Mouse (Mus musculus) heart, embryonic 13.5 days (tissue): ENCODE measurements around the gene Fyco1. TPM values are rescaled to one million over a fixed set of nuclear protein-coding genes. Genes with fewer than 3 reads are reported as not detected.
"Not testable (repeated sequence)": the region's sequence is repeated elsewhere in the genome, so short reads cannot be mapped to it uniquely, and the experiment has no call there.

Source experiments
- ATAC-seq: fragments of 200-750 bp; cut with Nextera tagmentation; 2 replicates; pipeline ENCODE4 v1.8.0; 2017; ENCODE audit warnings: moderate TSS enrichment; ENCODE audit not compliant: insufficient number of reproducible peaks, low FRiP score, low TSS enrichment; ENCODE audit errors: extremely low read depth
- H3K27ac ChIP-seq: fragments of 300-500 bp; sonication (generic); replicated peaks from 2 replicates; pipeline ENCODE4 v1.5.1; 2015; ENCODE audit warnings: moderate library complexity, mild to moderate bottlenecking, inconsistent platforms
- H3K27me3 ChIP-seq: fragments of 300-500 bp; sonication (generic); replicated peaks from 2 replicates; pipeline ENCODE4 v1.6.1; 2015; ENCODE audit warnings: mild to moderate bottlenecking, inconsistent platforms
- H3K36me3 ChIP-seq: fragments of 300-500 bp; sonication (generic); 2 replicates; pipeline ENCODE4 v1.6.1; 2015; ENCODE audit warnings: mild to moderate bottlenecking, inconsistent platforms
- H3K4me1 ChIP-seq: fragments of 300-500 bp; sonication (generic); 2 replicates; pipeline ENCODE4 v1.6.1; 2015; ENCODE audit warnings: inconsistent platforms
- H3K4me2 ChIP-seq: fragments of 300-500 bp; sonication (generic); 2 replicates; pipeline ENCODE4 v1.6.1; 2015; ENCODE audit warnings: inconsistent platforms, mild to moderate bottlenecking, moderate library complexity
- H3K4me3 ChIP-seq: fragments of 300-500 bp; sonication (generic); 2 replicates; pipeline ENCODE4 v1.5.1; 2015; ENCODE audit warnings: moderate library complexity, mild to moderate bottlenecking, inconsistent platforms
- H3K9ac ChIP-seq: fragments of 300-500 bp; sonication (generic); 2 replicates; pipeline ENCODE4 v1.6.1; 2015; ENCODE audit warnings: inconsistent platforms, mild to moderate bottlenecking, moderate library complexity
- H3K9me3 ChIP-seq: fragments of 300-500 bp; sonication (generic); 2 replicates; pipeline ENCODE4 v1.6.1; 2016; ENCODE audit warnings: inconsistent platforms
- WGBS: fragments of 180-500 bp; shearing (Covaris S2); methylation state at CpG from one replicate; pipeline ENCODE4 v1.1.7; 2015; ENCODE audit warnings: mixed read lengths; 5-methylcytosine and 5-hydroxymethylcytosine counted together
- polyA plus RNA-seq: library from polyadenylated mRNA; unstranded; fragments of >200 nt; fragmentation: Nextera tagmentation; extraction: Ambion mirVana; gene quantifications from 2 replicates; pipeline ENCODE4 v1.2.1, GENCODE M21; 2015

Gene Fyco1
- polyA plus RNA-seq, 1 experiment from 2014 or later = 23.9 TPM

GRCm38 (mm10) chr9:123814326-123814725, 37.4 kb downstream of the Fyco1 start:
- Histone ChIP-seq H3K9ac (no peak overlapping the region), H3K4me3 (no peak overlapping the region), H3K4me1 (peaks cover 9% of the 10 kb centered on the region), H3K4me2 (no peak overlapping the region), H3K36me3 (peaks cover 96% of the 10 kb centered on the region), H3K27me3 (no peaks in the 10 kb centered on the region), H3K9me3 (no peaks in the 10 kb centered on the region), H3K27ac (no peak overlapping the region)
- ATAC-seq = no peak
- WGBS = 41% methylated on average over 2 of the region's 2 CpGs

DNA sequence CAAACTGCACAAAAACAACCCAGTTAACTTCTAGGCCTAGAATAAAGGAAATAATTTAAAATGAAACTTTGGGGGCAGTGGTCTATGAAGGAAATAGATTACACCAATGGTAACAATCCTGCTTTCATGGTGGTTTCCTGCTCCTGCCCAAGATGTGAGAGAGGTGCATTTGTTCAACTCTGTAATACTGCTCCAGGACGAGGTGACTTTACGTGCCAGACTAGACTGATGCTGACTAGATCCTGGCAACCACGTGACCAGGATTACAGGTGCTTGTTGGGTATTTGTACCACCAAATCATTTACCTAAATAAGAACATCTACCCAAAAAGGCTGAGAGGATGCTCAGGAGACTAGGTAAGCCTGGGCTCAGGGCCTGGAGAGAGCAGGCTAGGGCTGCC, 39.9 kb downstream of the Fyco1 start:
- Histone ChIP-seq H3K4me2 (no peak overlapping the region), H3K9ac (no peak overlapping the region), H3K36me3 (peaks cover 71% of the 10 kb centered on the region), H3K27ac (no peak overlapping the region), H3K9me3 (no peaks in the 10 kb centered on the region), H3K4me3 (no peak overlapping the region), H3K27me3 (no peaks in the 10 kb centered on the region), H3K4me1 (peaks cover 16% of the 10 kb centered on the region)
- no peak for ATAC-seq
- 88% methylated on average over 3 of the region's 3 CpGs for WGBS

GRCm38 (mm10) chr9:123808583-123808982, 43.1 kb downstream of the Fyco1 start:
- Histone ChIP-seq H3K9me3 (no peaks in the 10 kb centered on the region), H3K9ac (no peak overlapping the region), H3K27me3 (no peaks in the 10 kb centered on the region), H3K4me3 (no peak overlapping the region), H3K4me2 (no peak overlapping the region), H3K4me1 (peaks cover 7% of the 10 kb centered on the region), H3K27ac (no peak overlapping the region), H3K36me3 (peaks cover 60% of the 10 kb centered on the region)
- ATAC-seq = no peak
- 40% methylated on average over 7 of the region's 7 CpGs for WGBS

GRCm38 (mm10) chr9:123806267-123806666, 45.4 kb downstream of the Fyco1 start, which contains the start of gene Cxcr6:
Cxcr6 (plus strand) TSS chr9:123806475.
- Histone ChIP-seq H3K4me3 (no peak within 1 kb of the TSS), H3K4me2 (no peak within 1 kb of the TSS), H3K4me1 (peaks cover 7% of the 10 kb centered on the region), H3K27me3 (no peaks in the 10 kb centered on the region), H3K9ac (no peak within 1 kb of the TSS), H3K9me3 (no peaks in the 10 kb centered on the region), H3K36me3 (peaks cover 56% of the 10 kb centered on the region), H3K27ac (no peak within 1 kb of the TSS)
- ATAC-seq = no peak
- WGBS = 79% methylated on average over 5 of the region's 5 CpGs

DNA sequence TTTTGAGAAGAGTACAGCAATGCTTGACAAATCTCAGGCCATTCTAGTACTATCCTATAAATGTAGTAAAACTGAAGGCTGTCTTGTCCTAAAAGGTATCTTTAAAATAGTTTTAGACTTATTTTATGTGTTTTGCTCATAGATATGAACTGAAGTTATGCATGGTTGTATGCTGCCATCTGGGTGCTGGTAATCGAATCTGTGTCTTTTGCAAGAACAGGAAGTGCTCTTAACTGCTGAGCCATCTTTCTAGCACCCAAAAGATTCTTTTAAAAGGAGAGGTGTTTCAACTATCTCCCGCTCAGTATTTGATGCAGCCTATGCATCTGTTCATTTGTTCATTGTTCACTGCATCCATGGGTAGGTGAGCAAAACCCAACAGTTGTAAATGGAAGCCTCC, 46.5 kb downstream of the Fyco1 start:
- H3K9me3 ChIP-seq = no peaks in the 10 kb centered on the region
- no peak overlapping the region for H3K4me3 ChIP-seq
- no peak for ATAC-seq
- peaks cover 56% of the 10 kb centered on the region for H3K36me3 ChIP-seq
- H3K4me1 ChIP-seq = peaks cover 7% of the 10 kb centered on the region
- no peaks in the 10 kb centered on the region for H3K27me3 ChIP-seq
- WGBS = 80% methylated on average over 2 of the region's 2 CpGs
- H3K9ac ChIP-seq = no peak overlapping the region
- no peak overlapping the region for H3K27ac ChIP-seq
- H3K4me2 ChIP-seq = no peak overlapping the region

DNA sequence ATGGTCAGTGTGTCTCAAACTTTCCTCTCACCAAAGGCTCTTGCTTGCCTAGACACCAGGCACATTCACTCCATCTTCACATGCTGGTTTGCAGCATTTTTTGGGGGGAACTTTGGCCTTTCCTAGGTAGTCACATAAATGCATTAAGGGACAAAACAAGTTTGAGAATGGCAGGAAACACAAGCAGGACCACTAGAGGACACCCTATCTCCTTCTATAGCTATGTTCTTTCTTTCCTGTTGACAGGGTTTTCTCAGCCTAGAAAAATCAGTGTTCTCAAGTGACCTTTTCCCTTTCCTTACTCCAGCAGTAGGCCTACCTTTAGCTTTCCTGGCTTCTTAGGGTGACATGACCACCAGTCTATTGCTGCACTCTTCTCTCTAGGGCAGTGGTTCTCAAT, 48.8 kb downstream of the Fyco1 start:
- no peak overlapping the region for H3K27ac ChIP-seq
- no peak overlapping the region for H3K9ac ChIP-seq
- H3K4me1 ChIP-seq = no peaks in the 10 kb centered on the region
- no peak overlapping the region for H3K4me3 ChIP-seq
- no peaks in the 10 kb centered on the region for H3K9me3 ChIP-seq
- ATAC-seq = no peak
- no peak overlapping the region for H3K4me2 ChIP-seq
- H3K27me3 ChIP-seq = no peaks in the 10 kb centered on the region
- H3K36me3 ChIP-seq = peaks cover 68% of the 10 kb centered on the region

DNA sequence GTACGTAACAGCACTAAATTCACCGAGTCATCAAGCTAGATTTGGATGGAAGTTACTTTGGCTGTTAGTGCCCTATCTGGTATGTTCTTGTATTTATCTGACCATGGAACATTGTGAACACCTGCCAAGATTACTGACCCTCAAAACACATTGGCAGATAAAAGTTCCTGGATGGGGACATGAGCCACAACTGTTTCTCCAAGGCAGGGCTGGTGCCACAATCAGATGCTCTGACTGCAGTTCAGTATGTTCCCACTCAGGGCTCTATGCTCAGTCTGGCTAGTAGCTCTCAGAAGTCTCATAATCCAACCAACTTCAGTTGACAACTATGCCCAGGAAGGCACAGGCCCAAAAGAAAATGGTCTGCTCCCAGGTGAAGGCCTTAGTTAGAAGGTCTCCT, 49.3 kb downstream of the Fyco1 start:
- Histone ChIP-seq H3K9ac (no peak overlapping the region), H3K4me2 (no peak overlapping the region), H3K4me1 (no peaks in the 10 kb centered on the region), H3K36me3 (peaks cover 72% of the 10 kb centered on the region), H3K9me3 (no peaks in the 10 kb centered on the region), H3K4me3 (no peak overlapping the region), H3K27ac (no peak overlapping the region), H3K27me3 (no peaks in the 10 kb centered on the region)
- WGBS = 90% methylated on average over 2 of the region's 2 CpGs
- ATAC-seq = no peak

DNA sequence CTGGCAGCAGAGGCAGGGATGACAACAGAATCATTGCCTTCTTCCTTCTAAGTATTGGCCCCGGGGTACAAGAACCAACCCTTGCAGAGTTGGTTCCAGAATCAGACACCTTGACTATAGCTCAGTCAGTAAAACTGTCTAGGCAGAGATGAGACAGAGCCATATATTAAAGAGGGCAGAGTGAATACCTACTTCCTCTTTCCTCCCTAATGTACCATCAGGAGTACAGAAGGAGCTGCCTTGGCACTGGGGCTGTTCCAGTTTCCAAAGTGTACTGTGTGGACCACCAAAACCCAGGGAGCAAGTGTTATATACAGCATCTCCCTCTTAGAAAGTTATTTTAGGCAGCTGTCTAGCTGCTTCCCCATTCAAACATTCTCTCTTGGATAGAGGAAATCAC, 50.2 kb downstream of the Fyco1 start:
- H3K9ac ChIP-seq = no peak overlapping the region
- H3K4me1 ChIP-seq = no peaks in the 10 kb centered on the region
- H3K4me2 ChIP-seq = no peak overlapping the region
- no peaks in the 10 kb centered on the region for H3K9me3 ChIP-seq
- H3K27me3 ChIP-seq = no peaks in the 10 kb centered on the region
- H3K4me3 ChIP-seq = no peak overlapping the region
- H3K36me3 ChIP-seq = peaks cover 81% of the 10 kb centered on the region
- no peak overlapping the region for H3K27ac ChIP-seq
- WGBS = 92% methylated on average over 1 of the region's 1 CpGs
- ATAC-seq = no peak

DNA sequence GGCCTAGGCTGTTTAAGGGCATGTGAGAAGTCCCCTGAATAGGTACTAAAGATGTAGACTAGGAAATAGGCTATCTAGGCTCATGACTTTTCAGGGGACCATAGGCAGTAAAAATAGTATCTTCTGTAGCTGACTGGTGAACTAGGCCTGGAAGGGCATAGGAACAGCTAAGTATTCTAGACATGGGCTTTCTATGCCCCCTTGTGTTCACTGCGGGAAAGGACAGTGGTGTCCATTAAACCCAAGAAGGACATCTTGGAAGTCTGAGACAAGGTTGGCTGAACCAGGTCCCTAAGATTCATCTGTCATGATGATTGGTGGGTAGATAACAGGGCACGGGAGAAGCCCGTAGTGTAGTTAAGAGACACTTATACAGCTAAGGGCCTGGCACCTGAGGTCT, 55.5 kb downstream of the Fyco1 start:
- H3K27ac ChIP-seq = no peak overlapping the region
- no peaks in the 10 kb centered on the region for H3K27me3 ChIP-seq
- no peak overlapping the region for H3K4me2 ChIP-seq
- WGBS = 51% methylated on average over 3 of the region's 3 CpGs
- no peak overlapping the region for H3K9ac ChIP-seq
- no peaks in the 10 kb centered on the region for H3K9me3 ChIP-seq
- no peak for ATAC-seq
- no peaks in the 10 kb centered on the region for H3K4me1 ChIP-seq
- H3K4me3 ChIP-seq = no peak overlapping the region
- peaks cover 92% of the 10 kb centered on the region for H3K36me3 ChIP-seq

- H3K9ac ChIP-seq = no peak overlapping the region
- H3K4me1 ChIP-seq = peaks cover 5% of the 10 kb centered on the region; the same call in 1 of the 2 replicates
- no peak for ATAC-seq
- peaks cover 5% of the 10 kb centered on the region for H3K9me3 ChIP-seq
- H3K4me3 ChIP-seq = no peak overlapping the region
- no peaks in the 10 kb centered on the region for H3K27me3 ChIP-seq
- H3K36me3 ChIP-seq = peaks cover 72% of the 10 kb centered on the region
- 51% methylated on average over 4 of the region's 4 CpGs for WGBS
- H3K27ac ChIP-seq = no peak overlapping the region
- H3K4me2 ChIP-seq = no peak overlapping the region
These were observed 62.7 kb downstream of the Fyco1 start for GRCm38 (mm10) chr9:123788855-123789529.

GRCm38 (mm10) chr9:123773299-123773698, 78.4 kb downstream of the Fyco1 start:
- H3K36me3 ChIP-seq, ATAC-seq, H3K4me2 ChIP-seq, H3K4me3 ChIP-seq, H3K9me3 ChIP-seq, H3K4me1 ChIP-seq, H3K27ac ChIP-seq, H3K9ac ChIP-seq, H3K27me3 ChIP-seq: not testable (repeated sequence)
- WGBS = 30% methylated on average over 2 of the region's 2 CpGs

DNA sequence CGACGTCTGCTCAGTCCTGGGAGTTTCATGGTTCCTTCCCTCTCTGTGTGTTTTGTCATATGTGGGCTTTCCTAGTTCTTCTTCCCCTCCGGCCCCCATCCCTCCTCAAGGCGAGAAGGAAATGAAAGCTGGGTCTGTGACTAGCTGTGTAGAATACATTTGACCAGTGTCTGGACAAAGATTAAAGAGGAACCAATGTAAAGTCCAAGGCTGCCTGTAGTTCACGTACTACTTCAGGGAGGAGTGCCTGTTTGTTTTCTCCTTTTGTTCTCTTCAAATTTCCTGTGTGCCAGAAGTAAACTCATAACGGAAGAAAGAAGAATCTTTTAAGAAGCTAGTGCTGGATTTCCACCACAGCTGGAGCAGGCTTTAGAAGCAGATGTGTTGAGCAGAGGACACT, 82.2 kb downstream of the Fyco1 start:
- Histone ChIP-seq H3K9me3 (no peaks in the 10 kb centered on the region), H3K36me3 (no peaks in the 10 kb centered on the region), H3K4me1 (no peaks in the 10 kb centered on the region), H3K4me2 (no peak overlapping the region), H3K9ac (no peak overlapping the region), H3K4me3 (no peak overlapping the region), H3K27ac (no peak overlapping the region), H3K27me3 (no peaks in the 10 kb centered on the region)
- no peak for ATAC-seq
- WGBS = 50% methylated on average over 6 of the region's 6 CpGs
